Mouse (Mus musculus) urinary bladder, postnatal 25 days (tissue): ENCODE results near the gene Mthfsd.
"Not testable (repeated sequence)": the region's sequence is repeated elsewhere in the genome, so short reads cannot be mapped to it uniquely, and the experiment has no call there.

Source experiments
- DNase-seq: peaks from one replicate; pipeline ENCODE4 v3.0.0; 2022; ENCODE audit warnings: low spot score

Mthfsd gene

DNA sequence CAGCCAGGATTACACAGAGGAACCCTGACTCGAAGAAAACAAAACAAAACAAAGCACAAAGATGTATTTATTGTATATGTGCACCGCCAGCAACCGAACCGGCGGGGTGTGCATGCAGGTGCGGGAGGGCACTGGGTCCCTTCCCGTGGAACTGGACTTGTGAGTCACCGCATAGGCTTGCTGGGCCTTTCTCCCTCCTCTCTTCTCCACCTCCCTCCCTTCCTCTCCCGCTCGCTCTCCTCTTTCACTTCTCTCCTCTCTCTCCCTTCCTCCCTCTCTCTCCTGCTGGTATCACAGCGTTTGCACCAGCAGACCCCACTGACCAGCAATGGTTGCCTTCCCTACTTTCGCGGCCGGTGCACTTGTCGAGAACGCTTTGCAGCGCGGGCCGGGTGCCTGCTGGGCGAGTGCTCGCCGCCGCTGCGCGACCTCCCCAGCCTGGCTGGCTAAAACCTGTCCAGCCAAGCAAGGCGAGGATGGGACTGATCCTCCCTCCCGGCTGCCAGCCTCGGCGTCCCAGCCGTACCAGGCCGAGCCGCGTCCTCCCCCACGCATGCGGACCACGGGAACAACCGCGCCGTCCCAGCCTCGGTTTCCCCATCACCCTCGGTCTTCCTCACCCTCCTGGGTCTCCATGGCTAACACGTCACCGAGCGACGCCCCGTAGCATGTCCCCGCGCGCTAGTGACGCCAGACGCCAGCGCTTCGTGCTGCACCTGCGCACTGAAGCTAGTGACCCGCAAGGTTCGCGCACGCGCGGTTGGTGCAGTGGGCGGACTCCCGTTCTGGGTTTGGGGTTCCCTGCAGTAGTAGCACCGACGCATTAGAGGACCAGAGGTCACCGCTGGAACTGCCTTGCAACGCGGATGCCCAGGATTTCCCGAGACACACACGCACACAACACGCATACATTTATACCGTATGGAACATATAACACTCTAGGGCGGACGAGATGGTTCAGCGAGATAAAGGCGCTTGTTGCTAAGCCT is at the start of gene Mthfsd:
Gene Mthfsd, minus strand, starts transcription at position 725 of the 989 bp plus-strand sequence.
- peak; percentile 99 for DNase-seq

DNA sequence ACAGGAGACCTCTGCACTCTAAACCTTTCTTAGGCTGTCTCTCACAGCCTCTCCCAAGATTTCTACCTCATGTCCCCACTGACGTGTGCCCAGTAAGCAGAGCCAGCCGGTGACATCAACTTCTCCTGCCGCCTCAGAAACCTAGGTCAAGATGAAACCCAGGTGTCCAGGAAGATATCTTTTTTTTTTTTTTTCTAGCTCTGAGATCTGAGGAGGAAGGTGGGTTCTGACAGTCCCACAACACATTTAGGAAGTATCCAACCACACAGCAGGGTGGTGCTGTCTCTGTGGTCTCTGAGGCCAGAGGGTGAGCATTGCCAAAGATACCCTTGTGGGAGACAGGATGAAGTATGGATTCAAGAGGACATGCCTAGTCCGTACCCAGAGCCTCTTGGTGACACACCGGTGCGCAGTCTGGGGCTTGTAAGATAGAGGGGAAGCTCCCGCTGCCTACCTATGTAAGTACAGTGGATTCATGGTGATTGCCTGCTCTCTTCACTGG is 48.8 kb upstream of the Mthfsd start:
- DNase-seq, result no peak

DNA sequence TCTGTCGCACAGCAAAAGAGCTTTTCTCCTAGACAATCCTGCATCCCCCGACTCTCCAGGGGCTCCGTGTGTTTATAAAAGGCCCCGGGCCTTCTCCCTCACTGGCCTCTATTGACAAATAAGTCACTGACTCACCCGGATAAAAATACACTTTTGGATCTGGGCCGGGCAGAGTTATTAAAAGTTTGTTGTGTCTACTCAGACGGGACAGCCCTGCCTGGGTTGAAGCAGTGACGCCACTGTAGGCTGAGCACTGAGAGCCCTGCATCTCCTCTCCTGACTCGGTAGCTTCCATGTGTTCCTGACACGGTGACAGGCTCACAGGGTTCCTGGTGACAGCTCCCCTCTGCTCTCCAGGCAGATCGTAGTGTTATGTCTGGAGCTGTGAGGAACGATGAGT is 44.2 kb upstream of the Mthfsd start:
- no peak for DNase-seq

DNA sequence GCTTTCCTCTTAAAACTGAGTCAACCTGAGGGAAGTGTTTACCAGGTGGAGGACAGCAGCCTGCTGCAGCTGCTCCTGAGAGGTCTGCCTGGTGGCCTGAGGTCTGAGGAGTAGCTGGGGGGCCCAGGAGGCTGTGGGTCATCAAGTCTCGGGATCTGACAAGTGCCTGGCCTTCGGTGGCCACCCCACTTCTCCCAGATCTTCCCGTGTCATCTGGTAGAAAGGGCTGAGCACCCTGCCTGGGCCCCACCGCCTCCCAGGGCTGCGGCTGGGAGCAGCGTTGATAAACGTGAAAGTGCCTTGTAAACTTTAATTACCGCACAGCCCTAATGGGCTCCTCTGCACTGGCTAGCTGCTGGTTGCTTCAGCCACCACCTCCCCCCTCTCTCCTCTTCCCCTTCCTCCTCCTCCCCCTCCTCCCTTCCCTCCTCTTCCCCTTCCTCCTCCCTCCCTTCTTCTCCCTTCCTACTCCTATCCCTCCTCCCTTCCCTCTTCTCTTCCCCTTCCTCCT is 40.4 kb upstream of the Mthfsd start:
- DNase-seq, result no peak

DNA sequence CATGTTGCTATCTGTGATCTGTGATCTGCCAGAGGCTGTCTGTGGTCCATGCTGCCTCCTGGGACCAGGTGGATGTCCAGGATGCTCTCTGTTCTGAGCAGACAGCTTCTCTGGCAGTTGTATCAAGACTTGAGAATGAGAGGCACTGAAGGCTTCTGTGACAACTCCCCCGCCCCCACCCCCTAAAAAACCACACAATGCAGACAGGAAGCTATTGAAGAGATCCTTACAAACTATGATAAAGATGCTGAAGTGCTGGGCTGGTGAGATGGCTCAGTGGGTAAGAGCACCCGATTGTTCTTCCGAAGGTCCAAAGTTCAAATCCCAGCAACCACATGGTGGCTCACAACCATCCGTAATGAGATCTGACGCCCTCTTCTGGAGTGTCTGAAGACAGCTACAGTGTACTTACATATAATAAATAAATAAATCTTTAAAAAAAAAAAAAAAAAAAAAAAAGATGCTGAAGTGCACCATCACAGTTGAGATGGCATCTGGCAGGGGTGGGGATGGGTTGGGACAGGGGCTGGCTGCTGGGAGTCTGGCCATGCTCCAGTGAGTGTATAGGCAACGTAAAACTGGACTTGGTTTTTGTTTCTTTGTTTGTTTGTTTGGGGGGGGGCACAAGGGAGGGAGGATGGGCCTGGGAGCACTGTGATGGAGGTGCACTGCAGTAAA is 37.4 kb upstream of the Mthfsd start:
- DNase-seq, result not testable (repeated sequence)

DNA sequence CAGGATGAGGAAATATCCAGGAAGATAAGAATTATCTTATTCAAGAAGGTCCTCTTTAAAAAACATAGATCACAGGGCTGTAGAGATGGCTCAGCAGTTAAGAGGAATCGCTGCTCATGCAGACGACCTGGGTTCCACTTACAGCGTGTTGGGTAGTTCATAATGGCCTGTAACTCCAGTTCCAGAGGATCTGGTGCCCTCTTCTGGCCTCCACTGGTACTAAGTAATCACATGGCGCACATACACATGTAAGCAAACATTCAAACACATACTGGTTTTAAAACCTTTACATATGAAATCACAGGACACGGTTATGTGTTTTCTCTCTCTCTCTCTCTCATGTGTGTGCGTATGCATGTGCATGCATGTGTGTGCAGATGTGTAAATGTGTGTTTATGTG is 28.7 kb upstream of the Mthfsd start:
- no peak for DNase-seq

DNA sequence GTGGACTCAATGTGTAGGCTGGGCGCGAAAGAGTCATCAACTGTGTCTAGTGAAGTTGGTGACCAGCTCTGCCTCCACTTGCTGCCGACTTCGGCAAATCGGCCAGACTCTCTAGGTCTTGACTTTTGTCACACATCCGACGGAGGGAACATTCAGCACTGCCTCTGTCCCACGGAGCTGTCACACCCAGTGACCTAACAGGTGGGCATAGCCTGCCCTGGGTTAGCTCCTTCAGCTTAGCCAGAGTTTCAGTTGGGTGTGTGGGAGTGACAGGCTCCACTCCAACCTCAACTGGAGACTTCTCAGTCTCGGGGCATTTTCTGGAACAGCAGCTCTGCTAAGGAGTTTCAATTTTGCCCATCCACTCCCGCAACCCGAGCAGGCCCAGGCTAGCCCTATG is 26.3 kb upstream of the Mthfsd start:
- DNase-seq, result no peak

DNA sequence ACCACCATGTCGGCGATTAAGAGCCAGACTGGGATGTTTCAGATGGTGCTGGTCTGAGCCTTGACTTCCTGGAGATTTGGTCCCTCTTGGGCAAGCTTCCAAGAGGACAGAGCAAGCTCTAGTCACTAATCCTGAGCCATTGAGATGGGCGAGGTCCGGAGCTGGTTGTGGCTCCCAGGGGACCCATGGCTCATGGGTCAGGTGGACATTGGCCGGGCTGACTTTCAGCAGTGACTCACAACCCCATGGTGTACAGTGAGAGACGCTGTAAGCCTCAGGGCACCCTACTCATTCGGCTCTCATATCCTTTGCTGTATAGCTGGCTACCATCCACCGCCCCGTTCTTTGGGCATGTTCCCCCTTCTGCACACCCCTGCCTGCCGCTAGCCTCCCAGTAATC is 25.9 kb upstream of the Mthfsd start:
- no peak for DNase-seq

DNA sequence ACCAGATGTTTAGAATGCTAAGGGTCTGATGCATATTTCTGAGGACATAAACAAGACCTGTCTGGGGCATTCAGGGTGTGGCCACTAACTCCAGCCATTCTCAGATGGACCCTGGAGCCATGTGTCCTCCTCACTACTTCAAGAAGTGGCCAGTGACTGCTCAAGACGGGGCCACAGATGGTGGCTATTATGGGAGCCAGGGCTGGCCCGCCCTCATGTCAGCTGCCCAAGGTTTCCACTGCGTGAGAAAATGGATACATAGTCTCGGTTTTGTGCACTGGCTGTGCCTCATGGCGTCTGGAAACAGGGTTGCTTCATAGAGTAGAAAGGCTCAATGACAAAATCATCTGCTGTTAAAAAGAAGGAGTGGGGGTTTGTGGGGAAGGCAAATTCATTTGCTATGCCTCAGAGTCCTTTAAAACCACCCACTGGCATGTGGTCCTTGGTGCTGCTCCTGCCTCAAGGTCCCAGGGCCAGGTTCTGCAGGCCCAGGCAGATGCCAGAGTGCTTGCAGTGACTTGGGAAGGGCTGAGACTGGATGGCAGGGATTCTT is 24.8 kb upstream of the Mthfsd start:
- DNase-seq, result no peak

DNA sequence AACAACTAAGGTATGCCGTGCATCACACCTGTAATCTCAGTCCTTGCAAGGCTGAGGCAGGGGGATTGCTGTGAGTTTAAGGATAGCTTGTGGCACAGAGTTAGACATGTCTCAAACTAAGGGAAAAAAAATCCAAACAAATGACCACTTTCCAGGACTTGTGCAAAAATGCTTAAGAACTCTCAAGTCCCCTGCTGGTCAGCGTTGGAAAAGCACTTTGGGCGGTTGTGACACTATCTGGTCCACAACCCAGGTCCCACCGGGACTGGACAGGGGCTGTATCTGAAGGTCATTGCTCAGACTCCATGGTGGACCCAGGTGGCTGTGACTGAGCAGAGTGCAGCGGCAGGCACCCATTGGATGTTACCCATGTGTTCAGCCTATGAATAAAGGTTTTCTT is 22.3 kb upstream of the Mthfsd start:
- no peak for DNase-seq

DNA sequence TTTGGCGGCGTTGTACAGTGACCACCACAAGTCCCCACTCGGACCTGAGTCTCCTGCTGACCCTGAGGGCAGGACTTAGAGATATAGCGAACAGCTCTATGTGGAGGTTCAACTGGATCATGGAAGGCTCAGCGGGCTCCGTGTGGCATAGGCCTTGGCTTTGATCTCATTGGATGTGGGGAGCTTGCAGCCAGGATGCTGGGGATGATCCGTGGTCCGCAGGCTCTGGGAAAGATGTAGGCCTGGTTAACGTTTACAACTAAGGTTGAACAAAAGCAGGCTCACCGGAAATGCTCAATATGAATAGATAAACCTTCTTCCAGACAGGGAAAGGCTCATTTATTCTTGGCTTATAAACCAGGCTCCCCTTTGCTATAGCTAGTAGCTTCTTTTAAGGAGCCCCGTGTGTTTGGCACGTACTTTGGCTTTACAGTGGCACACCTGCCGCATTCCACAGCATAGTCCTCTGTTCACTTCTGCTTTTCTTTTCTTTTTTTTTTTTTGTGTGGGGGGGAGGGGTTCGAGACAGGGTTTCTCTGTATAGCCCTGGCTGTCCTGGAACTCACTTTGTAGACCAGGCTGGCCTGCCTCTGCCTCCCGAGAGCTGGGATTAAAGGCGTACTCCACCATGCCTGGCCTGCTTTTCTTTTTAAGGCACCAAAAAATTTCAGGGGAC is 21.2 kb upstream of the Mthfsd start:
- DNase-seq, result no peak

DNA sequence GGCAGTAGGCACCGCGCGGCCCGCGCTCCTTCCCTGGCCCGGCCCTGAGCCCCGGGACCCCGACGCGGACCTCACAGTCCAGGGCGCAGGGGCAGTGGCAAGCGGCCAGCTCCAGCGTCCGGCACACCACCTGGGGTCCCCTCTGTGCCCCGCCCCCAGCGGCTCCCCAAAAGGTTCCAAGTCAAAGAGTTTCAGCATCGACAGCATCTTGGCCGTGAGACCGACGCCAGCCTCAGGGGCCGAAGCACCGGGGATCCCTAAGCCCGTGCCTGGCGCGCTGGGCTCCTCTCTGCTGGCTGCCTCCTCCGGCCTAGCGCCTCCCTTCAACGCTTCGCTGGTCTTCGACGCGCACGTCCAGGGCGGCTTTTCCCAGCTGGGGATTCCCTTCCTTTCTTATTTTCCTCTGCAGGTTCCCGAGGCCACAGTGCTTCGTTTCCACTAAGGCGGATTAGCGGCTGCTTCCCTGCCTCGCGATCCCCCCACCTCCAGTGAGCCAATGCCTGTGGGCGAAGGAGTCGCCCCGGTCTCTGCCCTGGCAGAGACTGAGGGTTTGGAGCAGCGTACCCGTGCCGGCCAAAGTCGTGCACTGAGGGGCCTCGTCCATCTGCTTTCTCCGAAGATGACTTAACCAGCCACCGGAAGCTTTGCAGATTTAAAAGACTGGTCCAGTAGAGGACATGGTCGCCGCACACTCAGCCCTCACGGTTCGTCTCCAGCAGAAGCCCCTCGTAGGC is 20.5 kb upstream of the Mthfsd start:
- DNase-seq, result no peak

DNA sequence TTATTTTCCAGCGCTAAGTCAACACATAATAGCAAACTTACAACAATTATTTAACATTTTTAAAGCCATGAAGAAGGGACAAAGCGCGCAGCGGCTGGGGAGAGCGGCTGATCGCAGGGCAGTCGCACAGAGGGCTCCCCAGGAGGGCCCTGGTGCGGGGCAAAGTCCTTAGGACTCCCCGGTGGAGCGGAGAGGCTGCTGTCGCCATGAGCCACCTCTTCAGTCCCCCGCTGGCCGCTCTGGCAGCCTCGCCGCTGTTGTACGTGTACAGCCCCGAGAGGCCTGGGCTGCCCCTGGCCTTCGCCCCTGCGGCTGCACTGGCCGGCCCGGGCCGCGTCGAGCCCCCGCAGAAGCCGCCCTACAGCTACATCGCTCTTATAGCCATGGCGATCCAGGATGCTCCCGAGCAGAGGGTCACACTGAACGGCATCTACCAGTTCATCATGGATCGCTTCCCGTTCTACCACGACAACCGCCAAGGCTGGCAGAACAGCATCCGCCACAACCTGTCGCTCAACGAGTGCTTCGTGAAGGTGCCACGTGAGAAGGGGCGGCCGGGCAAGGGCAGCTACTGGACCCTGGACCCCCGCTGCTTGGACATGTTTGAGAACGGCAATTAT is 19.7 kb upstream of the Mthfsd start, which contains the start of gene Foxl1:
Gene Foxl1, plus strand, starts transcription at position 185 of the 620 bp plus-strand sequence.
- no peak for DNase-seq

DNA sequence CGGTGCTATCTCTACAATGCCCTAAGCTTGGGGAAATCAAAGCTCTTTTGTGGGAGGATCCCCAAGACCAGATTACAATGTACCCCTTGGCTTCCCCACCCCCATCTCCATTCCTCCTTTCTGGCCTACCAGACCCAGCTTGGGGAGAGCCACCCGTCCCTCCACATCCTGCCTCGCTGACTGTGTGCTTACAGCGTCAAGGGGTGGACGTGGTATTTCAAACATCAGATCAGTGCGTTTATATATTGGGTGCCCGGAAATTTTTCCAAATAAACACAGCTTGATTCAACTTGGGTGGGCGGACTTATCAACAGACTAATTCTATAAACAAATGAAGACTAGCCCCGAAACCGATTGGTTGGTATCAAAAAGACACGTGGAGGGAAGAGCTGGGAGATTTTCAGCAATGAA is 19.1 kb upstream of the Mthfsd start:
- no peak for DNase-seq

DNA sequence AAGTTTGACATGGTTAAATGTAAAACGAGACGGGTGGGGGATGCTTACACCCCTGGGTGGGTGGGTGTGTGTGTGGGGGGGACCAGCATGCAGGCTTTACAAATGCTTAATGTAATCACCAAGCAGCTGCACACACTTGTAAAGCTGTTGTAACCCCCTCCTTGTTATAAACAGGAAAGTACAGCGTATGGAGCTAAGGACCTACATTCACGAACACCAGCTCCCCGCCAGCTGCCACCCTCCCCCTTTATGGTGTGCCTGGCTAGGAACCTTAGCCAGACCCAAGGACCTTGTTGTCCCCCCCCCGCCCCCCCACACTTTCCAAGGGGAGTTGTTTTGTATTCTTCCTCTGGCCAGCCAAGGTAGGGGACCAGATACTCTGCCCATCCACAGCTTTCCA is 18.5 kb upstream of the Mthfsd start:
- no peak for DNase-seq

DNA sequence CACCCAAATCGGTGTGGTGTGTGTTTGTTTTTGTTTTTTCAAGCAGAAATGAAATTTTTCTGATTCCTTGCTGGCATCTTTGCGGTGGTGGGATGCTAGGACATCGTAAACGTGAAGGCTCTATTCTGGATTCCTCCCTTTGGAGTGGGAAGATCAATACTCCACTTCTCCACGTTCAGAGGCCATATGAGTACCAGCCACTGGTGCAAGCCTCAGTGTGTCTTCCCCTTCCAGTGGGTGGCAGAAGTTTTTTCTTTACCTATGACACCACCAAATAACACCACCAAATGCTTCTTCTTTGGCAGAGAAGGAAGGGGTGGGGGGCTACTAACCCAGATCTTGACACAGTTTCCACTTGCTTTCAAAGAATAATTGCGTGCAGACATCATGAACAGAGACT is 18.0 kb upstream of the Mthfsd start:
- DNase-seq, result no peak

DNA sequence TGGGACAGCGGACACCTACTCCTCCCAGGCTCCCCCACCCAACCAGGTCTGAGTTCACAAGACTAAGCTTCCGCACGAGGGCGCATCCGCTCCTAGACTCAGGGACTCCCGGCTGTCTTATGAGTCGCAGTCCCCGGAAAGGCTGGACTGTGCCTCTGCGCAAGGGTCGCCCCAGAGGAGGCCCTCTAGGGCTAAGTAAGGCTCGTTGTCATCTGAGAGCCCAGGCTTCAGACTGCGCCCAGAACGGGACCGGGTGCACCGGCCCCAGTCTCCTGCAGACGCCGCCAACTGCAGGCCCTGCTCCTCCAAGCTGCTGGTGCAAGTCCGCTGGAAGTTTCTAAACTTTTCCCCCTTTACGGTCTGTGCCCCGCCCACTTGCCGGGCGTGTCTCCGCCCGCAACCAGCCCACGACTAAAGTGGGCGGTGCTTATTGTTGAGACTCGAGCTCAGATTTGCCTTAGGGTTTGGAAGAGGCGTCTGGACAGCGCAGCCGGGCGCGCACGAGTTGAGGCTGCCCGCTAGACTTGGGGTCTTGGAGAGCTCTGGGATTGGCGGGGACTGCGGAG is 17.2 kb upstream of the Mthfsd start:
- peak; percentile 60 for DNase-seq

DNA sequence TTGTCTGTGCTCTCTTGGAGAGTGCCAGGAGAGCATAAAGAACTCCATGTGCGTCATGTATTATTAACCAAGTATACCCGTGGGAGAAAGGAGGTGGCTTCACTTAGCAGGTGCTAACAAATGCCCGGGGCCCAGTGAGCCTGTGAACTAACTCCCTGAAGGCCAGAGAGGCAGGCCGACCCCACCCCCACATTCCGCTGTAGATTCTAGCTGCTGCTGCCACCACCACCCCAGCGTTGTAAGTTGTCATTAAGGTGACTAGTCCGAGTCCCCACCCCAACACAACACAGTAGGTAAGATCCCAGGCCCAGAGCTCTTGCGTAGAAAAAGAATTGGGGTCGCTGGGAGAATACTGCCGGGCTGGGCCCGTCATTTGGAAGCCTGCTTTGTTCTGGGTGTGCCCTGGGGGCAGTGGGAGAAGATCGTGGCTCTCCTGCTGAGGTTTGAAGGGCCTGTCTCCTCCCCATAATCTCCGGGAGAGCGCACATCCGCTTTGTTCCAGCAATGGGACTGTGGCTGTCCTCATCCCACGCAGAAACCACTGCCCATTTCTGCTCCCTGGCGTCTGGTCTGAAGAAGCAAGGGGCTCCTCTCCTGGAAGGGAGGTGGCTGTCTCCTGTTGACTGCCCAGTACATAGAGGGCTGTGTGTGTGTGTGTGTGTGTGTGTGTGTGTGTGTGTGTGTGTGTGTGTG is 16.5 kb upstream of the Mthfsd start:
- DNase-seq, result no peak

DNA sequence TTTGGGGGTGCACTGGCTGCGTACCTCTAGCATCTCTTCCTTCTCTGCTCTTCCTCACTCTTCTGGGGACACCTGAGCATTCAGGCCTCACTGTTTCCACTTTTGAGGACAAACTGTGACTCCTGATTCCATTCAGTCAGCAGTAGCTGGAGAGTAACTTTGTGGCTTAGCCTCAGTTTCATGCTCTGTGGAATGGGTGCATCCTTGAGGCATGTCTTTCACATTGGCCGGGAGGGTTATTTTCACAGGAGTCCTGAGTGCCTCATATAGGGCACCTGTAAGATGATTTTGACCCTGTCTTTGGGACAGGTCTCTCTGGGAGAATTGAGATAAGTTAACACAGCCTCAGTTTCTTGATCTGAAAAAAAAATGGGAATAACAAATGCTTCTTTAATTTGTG is 14.9 kb upstream of the Mthfsd start:
- no peak for DNase-seq

DNA sequence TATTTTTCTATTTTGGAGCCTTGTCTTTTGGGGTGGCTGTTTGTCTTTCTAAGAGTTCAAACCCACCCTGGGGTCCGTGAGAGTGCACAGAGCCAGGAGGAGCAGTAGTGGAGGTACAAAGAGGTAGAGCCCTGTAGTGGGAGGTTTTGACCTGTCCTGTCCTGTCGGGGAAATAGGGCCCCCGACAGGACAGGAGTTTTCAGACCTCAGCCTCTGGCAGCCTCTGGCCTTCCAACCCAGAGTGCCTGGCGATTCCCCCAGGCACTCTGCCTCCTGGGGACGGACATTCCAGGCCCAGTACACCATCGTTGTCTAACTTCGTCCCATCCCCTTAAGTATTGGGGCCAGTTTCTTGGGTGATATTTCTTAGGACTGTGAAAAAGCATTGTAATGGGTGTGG is 14.2 kb upstream of the Mthfsd start:
- no peak for DNase-seq
